Mouse (Mus musculus) liver, postnatal 0 days (tissue): ENCODE results near the gene Adra1b.

ENCODE experiments used
- CTCF ChIP-seq: sonication (generic); IDR thresholded peaks from 2 replicates; pipeline ENCODE4 v1.5.1; 2016; ENCODE audit warnings: antibody characterized with exemption, low read depth
- EP300 ChIP-seq: IDR thresholded peaks from 2 replicates; pipeline ENCODE4 v1.6.1; 2016; ENCODE audit warnings: antibody characterized with exemption, low read depth, mild to moderate bottlenecking

- TF ChIP-seq CTCF (no peak), EP300 (no peak)
Observed at GRCm38 (mm10) chr11:43930191-43930590, 29.2 kb upstream of the Adra1b start.
